Mouse (Mus musculus): ENCODE measurements around the gene Lrg1.

GRCm38 (mm10) chr17:56106981-56107380 lies 14.8 kb downstream of the Lrg1 start:
- TF ChIP-seq CTCF (conservative IDR thresholded peaks at IDR 0.05; ENCODE audit: insufficient read depth, insufficient read length, low read depth, low read length): no peak
- no peak for TF ChIP-seq POLR2A (IDR thresholded peaks at IDR 0.05; ENCODE audit: low read depth, low read length)
